In the genomic region with DNA sequence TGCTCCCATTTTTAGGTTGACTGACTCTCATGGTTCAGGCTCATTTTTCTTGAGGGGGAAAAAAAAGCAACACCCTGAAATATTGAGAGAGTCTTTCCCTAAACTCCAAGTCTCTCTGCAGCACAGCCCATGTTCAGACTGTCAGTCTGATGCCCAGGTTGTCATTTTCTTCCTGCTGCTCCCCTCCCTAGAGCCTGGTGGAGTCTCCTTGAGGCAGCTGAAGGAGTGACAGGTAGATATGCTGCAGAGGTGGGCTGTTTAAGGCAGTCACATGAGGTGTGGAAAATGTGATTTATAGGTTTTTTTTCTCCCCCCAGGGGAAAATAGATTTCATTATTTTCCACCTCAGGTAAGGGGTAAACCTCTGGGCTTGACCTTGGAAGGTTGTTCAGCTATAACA, we compare ENCODE assay signal across 7 mouse cellular contexts.
"Had no signal": no experiment of that assay in that cellular context is flagged by ENCODE, and none has a peak within 500 bp of the region (broad histone marks: within the 10 kb centered on the region; RNA-seq: fewer than 3 reads in every experiment).

No protein-coding gene starts in this region.

- ATAC-seq: intestine, embryonic 16.5 days had no signal

- H3K4me1 ChIP-seq: liver, embryonic 13.5 days had no signal

- H3K27me3 ChIP-seq: liver, embryonic 13.5 days had no signal

- H3K4me3 ChIP-seq: left cerebral cortex, adult 2 months; liver, embryonic 13.5 days; myocyte had no signal

- H3K9me3 ChIP-seq: liver, embryonic 13.5 days had no signal

- H3K36me3 ChIP-seq: liver, embryonic 13.5 days had no signal

- DNase-seq: liver, embryonic 13.5 days; thymus, adult 2 months had no signal

- H3K4me2 ChIP-seq: liver, embryonic 13.5 days had no signal

- H3K9ac ChIP-seq: liver, embryonic 13.5 days had no signal

- H3K27ac ChIP-seq: kidney, postnatal 0 days; left cerebral cortex, adult 2 months; liver, embryonic 13.5 days; stomach, postnatal 0 days had no signal
